Mouse (Mus musculus): ENCODE data around the gene Sgf29.
A peak's percentile ranks its signal among the peaks of the same experiment; 100 is the strongest.
"Not testable (repeated sequence)": the region's sequence is repeated elsewhere in the genome, so short reads cannot be mapped to it uniquely, and the experiment has no call there.

Sgf29 gene

GRCm38 (mm10) chr7:126679683-126680082 is 30.6 kb downstream of the Sgf29 start:
- no peak for DNase-seq (ENCODE audit: low spot score in 2 of 2)

DNA sequence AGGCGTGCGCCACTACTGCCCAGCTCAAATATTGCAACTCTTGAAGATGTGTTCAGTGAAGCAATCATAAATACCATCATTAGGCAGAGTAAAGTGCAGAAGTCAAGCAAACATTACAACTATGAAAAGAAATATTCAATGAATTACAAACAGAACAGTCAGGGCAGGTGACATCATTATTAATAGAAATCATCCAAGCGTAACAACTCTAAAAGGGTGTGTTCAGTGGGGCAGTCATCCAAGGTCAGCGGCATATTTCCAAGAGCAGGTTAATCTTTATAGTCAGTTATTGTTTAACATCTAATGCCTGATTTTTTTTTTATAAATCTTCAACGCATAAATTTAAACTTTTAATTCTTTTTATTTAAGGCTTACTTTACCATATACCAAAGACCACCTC is 32.1 kb downstream of the Sgf29 start:
- no peak for DNase-seq (ENCODE audit: low spot score in 2 of 2)

GRCm38 (mm10) chr7:126688156-126688555 is 39.0 kb downstream of the Sgf29 start:
- DNase-seq (ENCODE audit: low spot score in 2 of 2), result not testable (repeated sequence)

GRCm38 (mm10) chr7:126689021-126689420 is 39.9 kb downstream of the Sgf29 start:
- DNase-seq (ENCODE audit: low spot score in 2 of 2), result no peak

GRCm38 (mm10) chr7:126690737-126691136 is 41.6 kb downstream of the Sgf29 start:
- no peak for DNase-seq (ENCODE audit: low spot score in 2 of 2)

- no peak for DNase-seq (ENCODE audit: low spot score in 2 of 2)
These were observed 42.6 kb downstream of the Sgf29 start for GRCm38 (mm10) chr7:126691676-126692075.

DNA sequence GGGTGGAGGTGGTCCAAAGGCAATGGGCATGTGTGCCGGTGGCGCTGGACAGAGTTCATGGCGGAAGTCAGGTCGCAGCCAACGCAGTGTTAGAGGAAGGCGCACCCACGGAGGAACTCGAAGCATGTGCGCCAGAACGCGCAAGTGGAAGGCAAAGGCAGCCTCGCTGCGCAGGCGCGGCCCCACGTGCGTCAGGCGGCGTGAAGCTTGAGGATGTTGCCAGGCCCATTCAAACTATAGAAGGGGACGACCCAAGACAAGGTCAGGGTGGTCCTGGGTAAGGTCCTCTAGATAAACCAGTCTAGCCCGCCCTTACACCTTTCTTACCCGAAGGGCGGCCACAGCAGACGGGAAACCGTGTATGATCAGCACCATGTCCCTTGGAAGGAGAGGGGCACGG is 43.3 kb downstream of the Sgf29 start:
- no peak for DNase-seq (ENCODE audit: low spot score in 2 of 2)

DNA sequence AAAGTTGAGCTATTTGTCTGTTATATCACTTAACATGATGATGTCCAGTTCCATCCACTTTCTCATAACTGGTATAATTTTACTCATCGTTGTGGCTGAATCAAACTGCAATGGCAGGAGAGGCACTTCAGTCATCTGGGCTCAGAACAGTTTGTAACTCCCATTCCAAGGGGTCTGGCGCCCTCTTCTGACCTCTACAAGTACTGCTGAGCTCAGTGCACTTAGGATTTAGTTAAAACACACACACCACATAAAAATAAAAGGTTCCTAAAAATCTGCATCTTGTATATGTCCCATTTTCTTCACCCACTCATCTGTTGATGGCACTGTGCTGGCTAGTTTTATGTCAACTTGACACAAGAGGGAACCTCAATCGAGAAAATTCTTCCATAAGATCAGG is 44.1 kb downstream of the Sgf29 start:
- peak; percentile 57 to 70 for DNase-seq (ENCODE audit: low spot score in 2 of 2)

- no peak for DNase-seq (ENCODE audit: low spot score in 2 of 2)
These were observed 44.7 kb downstream of the Sgf29 start for GRCm38 (mm10) chr7:126693781-126694180.

DNA sequence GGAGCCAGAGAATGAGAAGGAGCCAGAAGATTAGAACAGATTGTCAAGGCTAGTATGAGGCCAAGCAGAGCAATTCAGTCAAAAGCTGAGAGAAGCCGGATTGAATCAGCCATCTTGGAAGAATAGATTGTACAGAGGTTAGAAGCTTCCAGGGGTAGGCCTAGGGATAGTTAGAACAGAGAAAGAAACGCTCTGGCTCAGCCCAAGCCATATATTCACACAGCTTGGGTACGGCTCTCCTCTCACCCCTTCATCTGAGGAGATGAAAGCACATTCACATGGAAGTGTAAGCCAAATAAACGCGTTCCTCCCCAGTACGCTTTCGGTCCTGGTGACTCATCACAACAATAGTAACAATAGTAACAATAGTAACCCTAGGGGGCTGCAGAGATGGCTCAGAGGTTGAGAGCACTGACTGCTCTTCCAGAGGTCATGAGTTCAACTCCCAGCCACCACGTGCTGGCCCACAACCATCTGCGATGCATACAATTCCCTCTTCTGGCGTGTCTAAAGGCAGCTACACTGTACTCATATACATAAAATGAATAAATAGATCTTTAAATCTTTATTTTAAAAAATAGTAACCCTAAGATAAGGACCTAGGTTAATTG is 45.4 kb downstream of the Sgf29 start:
- DNase-seq (ENCODE audit: low spot score in 2 of 2), result no peak

DNA sequence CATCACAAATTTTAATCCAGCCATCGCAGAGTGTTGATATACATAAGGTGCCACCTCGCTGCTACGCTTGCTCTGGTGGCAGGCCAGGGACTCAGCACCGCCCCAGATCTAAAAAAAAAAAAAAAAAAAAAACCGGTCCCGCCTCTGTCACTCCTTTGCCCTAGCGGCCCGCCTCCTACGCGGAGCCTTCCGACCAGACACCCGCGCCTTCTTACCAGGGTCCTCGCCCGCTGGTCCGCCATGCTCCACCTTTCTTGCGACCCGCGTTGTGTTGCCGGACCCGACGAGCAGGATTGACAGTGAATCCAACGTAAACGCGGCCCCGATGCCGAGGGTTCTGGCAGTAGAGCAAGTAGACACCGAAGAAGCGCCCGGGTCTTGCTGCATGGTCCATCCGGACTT is 46.1 kb downstream of the Sgf29 start, which contains the start of gene Bola2:
TSS of gene Bola2 (plus strand) at position 192 of the 402 bp plus-strand sequence.
- no peak for DNase-seq (ENCODE audit: low spot score in 2 of 2)

DNA sequence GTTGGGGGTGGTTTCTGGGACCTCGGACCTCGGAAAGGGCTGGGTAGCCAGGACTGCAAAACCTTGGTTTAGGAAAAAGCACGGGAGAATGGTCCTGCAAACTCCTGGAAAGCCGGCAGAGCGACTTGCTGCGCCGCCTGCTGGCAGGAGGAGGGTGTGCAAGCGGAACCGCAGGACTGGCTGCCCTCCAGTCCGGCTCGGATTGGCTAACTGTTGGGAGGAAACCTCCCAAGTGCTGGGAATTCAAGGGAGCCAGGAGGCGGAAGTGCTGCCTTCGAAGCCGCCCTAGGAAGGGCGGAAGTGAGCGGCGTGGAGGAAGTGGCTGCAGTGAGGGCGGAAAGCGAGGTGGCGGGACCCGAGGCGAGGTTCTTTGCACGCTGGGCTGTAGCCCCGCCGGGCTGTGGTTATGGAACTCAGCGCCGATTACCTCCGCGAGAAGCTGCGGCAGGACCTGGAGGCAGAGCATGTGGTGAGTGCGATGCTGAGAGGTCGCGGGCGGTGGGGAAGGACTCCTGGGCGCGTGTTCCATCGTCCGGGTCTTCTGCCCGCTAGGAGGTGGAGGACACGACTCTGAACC is 46.6 kb downstream of the Sgf29 start, which contains the start of gene Slx1b:
TSS of gene Slx1b (minus strand) at position 154 of the 577 bp plus-strand sequence.
- peak; percentile 92 to 94 for DNase-seq (ENCODE audit: low spot score in 2 of 2)

GRCm38 (mm10) chr7:126696303-126696702 is 47.2 kb downstream of the Sgf29 start:
- no peak for DNase-seq (ENCODE audit: low spot score in 2 of 2)

DNA sequence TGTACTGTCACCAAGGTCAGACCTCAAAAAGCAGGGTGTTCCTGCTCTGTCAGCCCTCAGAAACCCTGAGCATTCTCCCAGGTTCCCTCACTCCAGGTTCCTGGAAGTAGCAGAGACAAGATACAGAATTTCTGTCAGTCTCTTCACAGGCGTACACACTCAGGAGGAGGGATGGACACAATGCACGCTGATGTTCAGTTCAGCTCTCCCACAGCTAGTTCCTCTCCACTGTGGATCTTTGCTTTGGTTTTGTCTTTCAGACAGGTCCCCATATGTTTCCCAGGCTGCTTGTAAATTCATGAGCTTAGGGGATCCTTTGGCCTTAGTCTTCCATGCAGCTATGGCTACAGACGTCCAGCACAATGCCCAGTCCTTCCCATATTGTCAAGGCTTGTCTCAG is 47.8 kb downstream of the Sgf29 start:
- DNase-seq (ENCODE audit: low spot score in 2 of 2), result no peak

DNA sequence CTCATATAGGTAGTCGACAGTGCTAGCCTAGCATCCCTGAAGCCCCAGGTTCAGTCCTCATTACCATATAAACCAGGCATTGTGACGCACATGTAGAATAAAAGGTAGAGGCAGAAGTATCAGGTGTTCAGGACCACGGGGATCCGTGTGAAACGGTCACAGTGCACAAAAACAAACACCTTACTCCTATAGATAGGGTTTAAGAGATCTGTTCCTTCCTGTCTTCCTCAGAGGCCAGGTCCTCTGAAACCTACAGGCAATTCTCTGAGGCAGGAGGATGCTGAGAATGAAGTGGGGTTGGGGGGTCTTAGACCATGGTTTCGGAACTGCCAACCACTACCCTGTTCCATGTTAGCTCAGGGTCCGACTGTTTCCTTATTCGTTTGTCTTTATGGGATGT is 48.7 kb downstream of the Sgf29 start:
- DNase-seq (ENCODE audit: low spot score in 2 of 2), result no peak

- no peak for DNase-seq (ENCODE audit: low spot score in 2 of 2)
These were observed 51.2 kb downstream of the Sgf29 start for GRCm38 (mm10) chr7:126700063-126701015.

GRCm38 (mm10) chr7:126701070-126701469 is 52.0 kb downstream of the Sgf29 start:
- DNase-seq (ENCODE audit: low spot score in 2 of 2), result peak; percentile 84 to 89

- DNase-seq (ENCODE audit: low spot score in 2 of 2), result no peak
These were observed 52.6 kb downstream of the Sgf29 start for GRCm38 (mm10) chr7:126701559-126702357.

DNA sequence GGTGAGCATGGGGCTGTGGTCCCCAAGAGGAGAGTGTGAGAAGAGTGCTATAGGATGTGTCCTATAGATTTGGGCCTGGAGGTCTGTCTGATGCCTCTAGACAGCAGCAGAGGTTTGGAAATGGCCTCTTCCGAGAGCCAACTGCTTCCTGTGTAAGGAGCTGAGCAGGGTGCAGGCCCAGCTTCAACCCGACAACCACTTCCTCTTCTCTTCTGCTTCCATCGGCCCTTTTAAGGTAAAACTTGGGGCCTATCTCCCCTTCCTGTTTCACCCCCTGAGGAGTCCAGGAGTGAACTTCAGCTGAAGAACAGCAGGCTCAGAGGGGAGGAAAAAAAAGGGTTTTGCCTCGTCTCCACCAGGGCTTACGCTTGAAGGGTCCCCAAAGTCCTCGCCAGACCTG is 53.2 kb downstream of the Sgf29 start:
- no peak for DNase-seq (ENCODE audit: low spot score in 2 of 2)

GRCm38 (mm10) chr7:126702861-126703756 is 54.0 kb downstream of the Sgf29 start:
- no peak for DNase-seq (ENCODE audit: low spot score in 2 of 2)

DNA sequence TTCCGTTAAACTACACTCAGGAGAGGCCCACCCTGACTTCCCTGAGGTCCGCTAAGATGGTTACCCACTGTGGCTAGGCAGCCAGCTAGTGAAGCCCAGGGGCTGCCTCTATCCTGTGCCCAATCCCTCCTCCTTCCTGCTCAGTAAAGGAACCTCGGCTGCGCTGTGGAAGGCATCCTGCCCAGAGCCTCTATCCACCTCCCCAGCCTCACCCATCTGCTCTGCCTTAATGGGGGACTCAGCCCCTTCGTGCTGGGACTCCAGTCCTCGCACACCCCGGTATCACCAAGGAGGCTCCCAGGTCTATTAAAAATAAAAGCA is 54.6 kb downstream of the Sgf29 start:
- no peak for DNase-seq (ENCODE audit: low spot score in 2 of 2)

All from right cerebral cortex, postnatal 36 days (tissue).